Mouse (Mus musculus) kidney, adult 2 months (tissue): ENCODE data around the gene Tldc2.

ENCODE experiments used
- CTCF ChIP-seq: fragments of 200-500 bp; conservative IDR thresholded peaks from 2 replicates; pipeline ENCODE4 v1.5.1; 2011; ENCODE audit warnings: low read depth, mild to moderate bottlenecking, control low read depth, low read length, moderate library complexity, mixed read lengths; ENCODE audit not compliant: insufficient read depth, insufficient read length
- POLR2A ChIP-seq: fragments of 200-500 bp; IDR thresholded peaks from one replicate; pipeline ENCODE4 v1.6.1; 2011; ENCODE audit warnings: low read depth, low read length, control low read depth

GRCm38 (mm10) chr2:157053124-157053523 lies 33.7 kb upstream of the Tldc2 start:
- TF ChIP-seq CTCF (no peak), POLR2A (no peak)
